Mouse (Mus musculus) R1 (cell line): ENCODE results near the gene Olfr323.
A peak's percentile ranks its signal among the peaks of the same experiment; 100 is the strongest.

Source experiments
- DNase-seq: peaks from one replicate; pipeline ENCODE4 v3.0.0-alpha.2; 2018; ENCODE audit warnings: low read depth, low spot score

Gene Olfr323

DNA sequence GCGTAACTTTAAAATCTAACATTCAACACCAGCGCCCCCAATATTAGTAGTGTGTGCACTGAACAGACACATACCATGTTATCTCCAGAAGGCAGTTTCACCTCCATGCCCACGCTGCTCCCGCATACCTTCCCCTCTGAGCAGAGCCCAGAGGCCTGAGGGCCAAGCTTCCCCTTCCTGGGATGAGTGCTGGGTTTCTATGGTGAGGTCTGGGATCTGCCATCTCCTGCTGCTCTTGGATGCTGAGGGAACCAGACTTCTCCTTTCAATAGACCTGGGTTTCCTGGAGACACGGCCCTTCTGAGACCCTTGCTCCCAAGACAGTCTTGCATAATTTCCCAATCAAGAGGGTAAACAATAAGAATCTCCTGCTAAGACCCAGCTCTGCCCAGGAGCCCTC lies at the start of gene Olfr323:
Olfr323 (minus strand) TSS at position 101 of the 400 bp plus-strand sequence.
- DNase-seq: no peak

DNA sequence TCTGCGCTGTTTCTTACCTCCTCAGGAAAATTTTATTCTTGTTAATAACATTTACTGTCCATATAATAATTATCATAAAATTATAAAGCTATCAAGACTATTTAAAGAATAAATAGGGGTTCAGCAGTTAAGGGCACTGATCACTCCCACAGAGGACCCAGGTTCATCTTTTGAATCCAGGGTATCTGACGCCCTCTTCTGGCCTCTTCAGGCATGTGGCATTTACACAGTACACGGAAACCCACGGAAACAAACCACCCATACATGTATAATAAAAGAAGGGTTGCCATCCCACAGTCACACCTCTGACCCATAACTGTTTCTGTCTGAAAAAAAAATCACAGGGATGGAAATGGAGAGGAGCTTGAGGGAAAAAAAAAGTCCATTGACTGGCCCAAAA lies 41.5 kb upstream of the Olfr323 start:
- no peak for DNase-seq

DNA sequence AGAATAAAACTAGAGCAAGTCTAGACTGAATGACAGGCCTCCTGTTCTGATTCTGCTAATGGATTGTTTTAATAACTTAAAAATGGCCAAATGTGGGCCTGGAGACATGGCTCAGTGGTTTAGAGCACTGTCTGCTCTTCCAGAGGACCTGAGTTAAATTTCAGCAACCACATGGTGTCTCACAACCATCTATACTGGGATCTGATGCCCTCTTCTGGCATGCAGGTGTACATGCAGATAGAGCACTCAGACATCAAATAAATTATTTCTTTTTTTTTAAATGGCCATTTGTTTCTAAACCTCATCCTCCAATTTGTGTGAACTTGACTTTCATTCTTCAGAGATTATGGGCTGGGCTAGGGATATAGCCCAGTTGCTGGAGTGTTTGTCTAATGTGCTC lies 39.0 kb upstream of the Olfr323 start:
- peak; percentile 42 for DNase-seq

DNA sequence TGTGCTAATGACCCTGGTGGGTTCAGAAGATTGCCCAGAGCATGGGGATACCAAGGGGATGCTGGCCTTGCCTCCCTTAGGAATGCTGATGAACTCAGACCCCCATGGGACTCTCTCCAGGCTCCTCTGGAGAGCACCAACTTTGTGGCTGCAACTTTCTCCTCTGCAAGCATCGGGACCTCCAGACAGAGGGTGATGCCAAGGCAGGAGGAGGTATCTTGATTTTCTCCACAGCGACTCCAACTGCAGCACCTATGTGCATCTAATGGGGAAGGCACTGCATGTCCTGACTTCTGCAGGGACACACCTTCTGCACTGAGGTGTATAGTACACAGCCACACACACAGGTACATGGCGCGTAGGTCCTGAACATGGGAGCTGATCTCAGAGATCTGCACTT lies 28.3 kb upstream of the Olfr323 start, which contains the start of gene Olfr322:
Olfr322 (plus strand) TSS at position 187 of the 400 bp plus-strand sequence.
- DNase-seq: no peak

DNA sequence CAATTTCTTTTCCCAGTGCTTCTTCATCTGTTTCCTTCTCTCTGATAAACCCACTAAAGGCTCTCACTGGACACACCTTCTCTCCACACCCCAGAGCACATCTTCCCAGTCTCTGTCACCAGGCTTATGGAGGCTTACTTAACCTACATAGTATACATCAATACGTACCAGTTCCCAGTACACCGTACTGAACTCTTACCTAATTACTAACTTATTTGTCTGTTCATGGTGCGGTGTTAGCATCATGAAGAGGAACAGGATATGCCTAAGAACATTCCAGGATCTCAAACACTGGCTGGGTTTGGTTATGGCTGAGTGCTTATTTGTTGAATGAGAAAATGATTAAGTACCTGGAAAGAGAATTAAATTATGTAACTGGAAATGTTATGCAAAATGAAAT lies 24.9 kb upstream of the Olfr323 start:
- DNase-seq: no peak

DNA sequence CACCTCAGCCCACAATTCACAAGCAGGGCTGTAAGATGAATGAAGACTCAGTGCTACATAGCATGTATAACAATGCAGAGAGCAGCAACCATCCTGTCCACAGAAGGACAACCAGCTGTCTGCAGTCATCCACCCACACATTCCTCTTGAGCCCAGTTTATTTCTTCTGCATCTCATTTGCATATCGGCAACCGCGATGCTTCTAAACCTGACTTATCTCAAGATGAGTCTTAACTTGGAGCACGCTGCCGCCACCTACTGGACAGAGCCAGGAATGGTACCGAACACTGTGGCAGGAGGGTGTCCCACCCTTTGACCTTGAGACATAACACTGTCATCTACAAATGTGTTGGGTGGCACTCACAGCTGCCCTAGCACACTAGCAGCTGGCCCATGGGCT lies 13.0 kb upstream of the Olfr323 start:
- DNase-seq: peak; percentile 84

DNA sequence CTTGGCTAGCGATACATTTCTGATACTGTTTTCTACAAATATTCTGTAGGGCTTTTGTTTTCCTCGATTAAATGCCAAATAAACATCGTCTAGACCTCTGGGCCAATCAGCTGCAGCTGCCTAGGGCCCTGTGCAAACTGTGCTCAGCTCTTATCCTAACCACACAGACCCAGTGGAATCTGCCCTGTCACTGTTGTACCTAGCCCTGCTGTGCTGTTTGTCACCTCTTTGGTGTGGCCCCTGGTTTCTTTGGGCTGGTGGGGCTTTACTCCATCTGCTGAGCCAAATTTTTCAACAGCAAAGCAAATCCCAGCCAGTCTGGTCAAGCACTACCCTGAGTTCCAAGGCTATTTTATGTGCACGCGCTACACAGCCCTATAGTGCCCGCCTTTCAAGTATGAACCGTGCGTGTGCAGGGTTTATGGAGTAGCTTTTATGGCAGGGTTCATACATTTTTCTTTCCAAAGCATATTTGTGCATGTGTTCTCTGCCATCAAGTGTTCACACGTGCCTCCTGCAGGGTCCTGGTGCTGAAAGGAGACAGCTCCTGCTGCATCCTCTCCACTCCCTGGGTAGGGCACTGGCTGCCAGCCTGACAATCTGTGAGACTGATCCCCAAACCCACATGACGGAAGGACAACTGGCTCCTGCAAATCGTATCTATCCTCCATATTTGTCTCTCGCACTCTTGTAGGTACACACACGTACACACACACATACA lies 11.5 kb upstream of the Olfr323 start:
- no peak for DNase-seq

DNA sequence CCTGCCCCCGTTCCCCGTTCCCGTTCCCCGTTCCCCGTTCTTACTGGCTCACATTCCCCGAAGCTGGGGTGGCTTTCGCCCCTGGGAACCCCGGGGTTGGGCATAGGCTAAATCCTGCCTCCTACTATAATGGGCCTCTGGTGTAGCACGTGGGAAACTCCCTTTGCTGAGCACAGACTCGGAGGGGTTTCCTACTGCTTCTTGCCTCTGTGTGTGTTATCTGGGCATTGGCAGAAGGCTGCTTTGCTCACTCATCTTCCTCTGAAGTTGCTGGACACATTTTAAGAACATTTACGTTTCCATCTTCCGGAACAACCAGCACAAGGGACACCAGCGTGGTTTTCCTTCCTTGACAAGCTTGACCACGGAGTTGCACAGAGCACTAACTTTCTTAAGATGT lies 10.8 kb upstream of the Olfr323 start:
- DNase-seq: no peak

DNA sequence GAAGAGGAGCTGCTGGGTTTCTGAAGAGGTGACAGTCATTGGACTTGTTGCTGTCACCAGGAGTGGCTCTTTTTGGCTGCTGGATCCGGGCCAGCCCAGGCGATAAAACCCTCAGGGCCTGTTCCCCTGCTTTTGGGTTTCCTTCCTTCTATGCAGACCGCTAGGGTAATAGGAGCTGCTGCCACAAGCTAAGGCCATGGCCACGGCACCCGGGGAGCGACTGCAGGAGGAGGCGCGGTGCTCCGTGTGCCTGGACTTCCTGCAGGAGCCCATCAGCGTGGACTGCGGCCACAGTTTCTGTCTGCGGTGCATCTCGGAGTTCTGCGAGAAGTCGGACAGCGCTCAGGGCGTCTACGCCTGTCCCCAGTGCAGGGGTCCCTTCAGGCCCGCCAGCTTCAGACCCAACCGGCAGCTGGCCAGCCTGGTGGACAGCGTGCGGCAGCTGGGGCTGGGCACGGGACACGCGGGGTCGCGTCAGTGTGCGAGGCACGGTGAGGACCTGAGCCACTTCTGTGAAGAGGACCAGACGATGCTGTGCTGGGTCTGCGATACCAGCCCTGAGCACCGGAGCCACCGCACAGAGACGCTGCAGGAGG lies 10.1 kb upstream of the Olfr323 start, which contains the start of gene Trim58:
Trim58 (plus strand) TSS at position 194 of the 596 bp plus-strand sequence.
- DNase-seq: no peak

DNA sequence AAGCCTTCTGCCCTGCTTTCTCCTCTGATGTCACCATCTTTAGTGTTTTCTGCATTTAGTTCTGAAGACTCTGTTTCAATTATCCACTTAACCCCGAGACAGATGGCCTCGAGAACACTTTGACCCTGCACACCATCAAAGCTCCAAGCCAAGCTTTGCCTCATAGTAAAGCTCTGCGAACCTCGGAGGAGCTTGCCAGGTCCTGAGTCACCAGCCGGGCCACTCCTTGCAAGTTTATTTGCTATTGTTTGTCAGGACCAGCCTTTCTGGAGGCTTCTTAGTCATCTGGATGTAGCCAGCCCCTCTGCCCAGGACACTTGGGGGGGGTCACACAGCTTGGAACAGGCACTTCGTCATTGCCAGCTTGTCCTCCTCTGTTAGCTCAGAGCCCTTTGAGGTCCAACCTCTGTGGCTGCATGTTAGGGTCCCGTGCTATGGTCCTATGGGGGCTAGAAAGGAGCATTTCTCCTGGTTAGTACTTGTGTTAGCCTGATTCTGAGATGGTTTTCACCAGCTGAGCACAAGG lies 7.9 kb upstream of the Olfr323 start:
- no peak for DNase-seq

DNA sequence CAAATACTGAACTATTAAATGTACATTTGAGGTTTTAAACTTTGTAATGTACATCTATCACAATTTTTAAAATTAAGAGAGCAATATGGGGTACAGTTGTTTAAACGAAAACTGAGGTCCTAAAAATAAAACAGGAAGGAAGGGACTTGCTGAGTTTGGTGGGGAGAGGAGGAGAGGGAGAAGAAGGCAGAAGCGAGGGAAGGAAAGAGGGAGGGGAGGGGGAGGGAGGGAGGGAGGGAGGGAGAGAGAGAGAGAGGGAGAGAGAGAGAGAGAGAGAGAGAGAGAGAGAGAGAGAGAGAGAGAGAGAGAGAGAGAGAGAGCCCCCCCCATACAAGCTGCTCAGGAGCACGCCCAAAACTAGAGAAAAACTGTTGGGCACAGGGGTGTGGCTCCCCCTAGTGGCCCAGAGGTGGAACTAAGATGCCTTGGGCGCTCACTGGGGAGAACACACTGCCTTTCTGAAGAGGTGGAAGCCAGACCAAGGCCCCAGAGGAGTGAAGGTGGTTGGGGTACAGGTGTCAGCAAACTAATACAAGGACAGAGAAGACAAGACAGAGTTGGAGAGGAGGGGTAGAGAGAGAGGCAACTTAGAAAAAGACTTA lies 6.2 kb upstream of the Olfr323 start:
- DNase-seq: peak; percentile 57

DNA sequence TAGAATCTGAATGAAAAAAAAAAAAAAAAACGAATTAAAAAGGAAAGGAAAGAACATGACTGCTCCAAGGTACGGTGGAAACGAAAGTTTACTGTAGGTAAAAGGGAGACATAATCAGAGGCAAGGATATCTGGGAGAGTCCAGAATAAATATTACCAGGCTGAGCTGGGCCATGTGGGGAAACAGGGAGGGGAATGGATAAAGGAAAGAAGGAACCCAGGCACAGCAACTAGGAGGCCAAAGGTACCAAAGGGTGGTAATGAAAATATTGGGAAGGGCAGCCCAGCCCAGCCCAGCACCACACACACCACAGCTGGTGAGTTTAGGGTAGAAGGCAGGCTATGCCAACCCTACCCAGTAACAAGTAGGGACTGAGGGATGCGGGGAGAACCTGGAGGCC lies 4.6 kb upstream of the Olfr323 start:
- DNase-seq: no peak

DNA sequence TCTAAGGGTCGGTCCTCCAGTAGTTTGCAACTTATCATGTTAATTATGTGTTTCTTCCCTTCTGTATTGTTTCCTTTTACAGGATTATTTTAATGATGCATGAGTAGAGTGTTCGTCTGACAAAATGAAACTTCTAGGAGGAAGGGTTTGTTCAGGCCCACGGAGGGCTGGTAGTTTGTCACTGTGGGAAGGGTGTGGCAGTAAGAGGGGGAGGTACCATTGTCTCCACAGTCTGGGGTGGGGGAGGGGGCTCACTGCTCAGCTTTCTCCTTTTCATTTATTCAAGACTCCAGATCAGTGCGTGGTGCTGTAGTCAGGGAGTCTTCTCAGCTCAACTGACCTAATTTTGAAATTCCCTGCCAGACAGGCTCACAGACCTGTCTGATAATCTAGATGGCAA lies 4.2 kb downstream of the Olfr323 start:
- DNase-seq: no peak

DNA sequence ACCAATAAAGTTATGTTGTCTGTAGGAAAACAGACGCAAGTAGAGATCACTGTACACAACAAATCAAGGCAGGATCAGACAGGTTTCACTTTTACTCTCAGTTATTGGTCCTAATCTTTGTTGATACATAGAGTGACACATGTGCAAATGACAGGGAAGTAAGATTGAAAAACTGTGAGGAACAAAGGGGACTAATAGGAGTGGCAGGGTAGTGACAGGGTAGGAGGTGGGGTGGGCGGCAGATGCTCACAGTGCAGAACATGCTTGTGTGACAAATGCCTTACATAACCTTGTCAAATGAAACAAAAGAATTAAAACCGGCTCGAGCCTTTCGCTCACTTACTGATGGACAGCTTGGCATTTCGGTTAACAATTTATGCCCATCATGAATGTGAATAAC lies 11.5 kb downstream of the Olfr323 start:
- no peak for DNase-seq

DNA sequence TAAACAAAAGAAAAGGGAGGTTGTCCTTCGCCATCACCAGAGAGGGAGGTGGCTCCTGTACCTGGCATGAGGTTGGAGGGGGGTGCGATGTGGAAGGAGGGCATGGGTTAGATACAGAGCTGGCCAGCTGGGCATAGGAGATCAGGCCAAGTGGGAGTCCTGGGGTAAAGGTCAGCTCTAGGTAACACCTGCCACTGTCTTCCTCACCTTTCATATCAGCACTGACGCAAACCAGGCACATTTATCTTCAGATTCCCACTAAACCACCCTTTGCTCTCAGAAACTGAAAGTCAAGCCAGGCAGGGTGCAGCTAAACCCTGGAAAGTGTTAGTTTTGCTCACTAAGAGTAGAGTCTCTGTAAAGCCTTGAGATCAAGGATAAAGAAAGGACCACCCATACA lies 11.9 kb downstream of the Olfr323 start:
- DNase-seq: no peak

DNA sequence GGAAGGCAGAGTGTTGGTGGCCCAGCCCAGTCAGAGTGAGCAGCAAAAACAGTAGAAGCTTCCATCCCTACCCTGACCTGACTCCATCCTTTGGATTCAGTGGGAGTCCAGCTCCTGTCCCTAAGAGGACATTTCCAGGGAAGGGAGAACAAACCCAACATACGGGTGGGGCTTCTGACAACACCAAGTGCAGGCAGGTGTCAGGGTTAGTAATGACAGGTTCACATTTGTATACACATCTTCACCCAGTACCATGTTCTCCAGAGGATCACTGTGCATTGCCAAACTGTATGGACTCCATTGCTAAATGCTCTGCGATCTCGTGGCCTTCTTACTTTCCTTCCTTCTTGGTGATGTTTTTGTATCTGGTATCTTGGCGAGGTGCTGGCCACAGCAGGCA lies 14.3 kb downstream of the Olfr323 start, which contains the start of gene 2210407C18Rik:
2210407C18Rik (minus strand) TSS at position 101 of the 400 bp plus-strand sequence.
- DNase-seq: no peak

DNA sequence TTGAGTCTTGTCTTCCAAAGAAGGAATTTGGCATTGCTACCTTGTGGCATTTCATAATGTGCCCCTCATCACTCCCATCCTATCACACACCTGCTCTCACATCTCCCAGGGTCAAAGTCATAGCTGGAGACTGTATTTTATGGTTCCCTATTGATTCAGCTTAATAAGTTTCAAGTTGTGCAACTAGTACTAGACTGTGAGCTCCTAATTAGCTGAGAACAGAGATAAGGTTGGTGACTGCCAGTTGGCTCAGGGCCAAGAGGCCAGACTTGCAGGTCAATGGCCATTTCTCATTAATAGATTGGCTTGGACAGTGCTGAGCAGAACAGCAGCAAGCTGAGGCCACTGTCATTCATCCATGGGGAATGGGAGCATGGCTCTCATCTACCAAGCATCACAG lies 15.8 kb downstream of the Olfr323 start:
- DNase-seq: no peak

DNA sequence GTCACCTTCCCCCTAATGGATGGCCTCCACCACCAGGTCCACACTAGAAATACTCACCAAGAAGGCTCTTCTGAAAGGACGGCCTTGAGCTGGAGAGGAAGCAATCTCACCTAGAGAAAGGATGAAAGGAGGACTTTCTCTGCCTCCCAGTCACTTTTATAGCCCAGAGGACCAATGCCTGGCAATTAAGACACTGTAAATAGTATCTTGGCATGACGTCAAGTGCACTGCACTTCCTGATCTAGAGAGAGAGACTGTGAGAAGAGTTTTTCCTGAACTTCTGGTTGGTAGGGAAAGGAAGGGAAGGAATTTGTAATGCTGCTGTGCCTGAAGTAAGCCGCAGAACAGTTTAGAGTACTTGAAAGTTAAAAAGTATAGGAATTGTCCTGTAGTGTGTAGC lies 16.9 kb downstream of the Olfr323 start:
- DNase-seq: no peak

DNA sequence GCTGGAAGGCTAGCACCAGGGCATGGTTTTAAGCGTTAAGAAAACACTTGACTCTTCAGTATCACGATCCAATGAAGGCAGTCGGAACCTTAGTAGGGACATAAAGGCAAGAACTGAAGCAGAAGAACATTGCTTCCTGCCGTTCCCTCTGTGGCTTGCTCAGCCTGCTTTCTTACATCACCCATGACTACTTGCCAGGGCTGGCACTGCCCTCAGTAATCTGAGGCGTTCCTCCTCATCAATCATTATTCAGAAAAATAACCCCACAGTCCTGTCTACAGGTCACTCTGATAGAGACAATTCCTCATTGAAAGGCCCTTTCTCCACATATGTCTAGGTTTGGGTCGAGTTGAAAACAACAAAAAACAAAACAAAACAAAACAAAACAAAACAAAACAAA lies 23.3 kb downstream of the Olfr323 start:
- no peak for DNase-seq

DNA sequence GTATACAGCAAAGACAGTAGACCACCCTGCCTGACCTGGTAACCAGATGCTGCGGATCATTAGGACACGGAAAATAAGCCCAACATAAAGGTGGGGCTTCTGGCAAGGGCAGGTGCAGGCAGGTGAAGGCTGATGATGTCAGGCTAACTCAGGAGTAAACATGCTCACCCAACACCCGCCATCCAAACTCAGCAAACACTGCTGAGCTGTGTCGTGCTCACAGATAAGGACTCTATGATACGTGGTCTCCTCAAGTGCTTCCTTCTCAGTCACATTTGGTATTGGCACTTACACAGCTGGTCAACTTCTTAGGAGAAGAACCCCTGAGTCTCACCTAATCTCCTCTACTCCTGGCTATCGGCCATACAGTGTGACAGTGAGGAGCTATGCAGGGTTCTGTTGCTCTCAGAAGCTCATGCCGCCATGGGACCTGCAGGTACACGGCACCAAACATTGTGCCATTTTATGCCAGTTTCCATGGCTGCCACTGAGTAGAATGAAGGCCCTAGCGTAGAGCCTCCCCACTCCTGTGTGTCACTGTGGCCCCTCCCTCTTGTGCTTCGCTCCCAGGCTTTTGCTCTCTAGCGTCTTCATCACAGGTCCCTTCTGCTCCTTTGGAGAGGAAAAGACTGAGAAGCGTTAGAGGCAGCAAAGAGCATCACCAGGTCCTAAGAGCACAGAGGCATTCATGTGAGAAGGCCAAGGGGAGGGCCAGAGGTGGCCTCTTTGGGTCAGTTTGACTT lies 24.0 kb downstream of the Olfr323 start:
- DNase-seq: no peak

DNA sequence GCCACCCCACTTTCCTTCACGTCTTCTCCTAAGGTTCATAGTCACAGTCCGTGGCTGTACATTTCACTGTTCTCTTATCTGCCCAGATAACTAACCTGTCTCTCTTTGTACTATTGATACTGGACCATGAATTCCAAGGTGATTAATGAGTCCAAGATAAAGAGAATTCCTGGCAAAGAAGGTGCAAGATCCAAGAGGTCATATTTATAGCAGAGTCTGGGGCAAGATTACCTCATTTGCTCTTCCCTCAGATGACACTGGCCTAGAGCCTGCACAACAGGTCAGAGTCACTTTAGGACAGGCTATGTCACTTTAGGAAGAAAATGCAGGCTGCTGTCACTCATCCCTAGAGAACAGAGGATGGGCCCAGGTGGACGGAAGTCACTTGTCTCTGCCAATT lies 25.1 kb downstream of the Olfr323 start:
- DNase-seq: no peak

DNA sequence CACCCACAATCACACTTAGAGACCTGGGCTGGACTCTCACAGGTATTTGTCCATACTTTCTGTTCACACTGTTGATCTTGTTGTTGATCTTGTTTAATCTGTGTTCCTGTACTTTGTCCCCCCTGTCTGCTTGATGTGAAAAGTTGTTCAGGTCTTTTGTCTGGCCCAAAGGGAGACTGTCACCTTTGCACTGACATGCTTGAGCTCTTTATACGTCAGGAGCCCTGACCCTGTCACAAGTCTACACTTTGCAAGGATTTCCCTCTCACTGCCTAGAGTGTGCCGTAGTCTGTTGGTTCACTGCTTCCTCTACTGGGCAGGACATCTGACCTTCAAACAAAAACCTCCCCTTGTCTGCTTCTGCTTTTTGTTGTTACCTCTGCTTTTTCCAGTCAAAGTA lies 25.6 kb downstream of the Olfr323 start:
- no peak for DNase-seq
